Mouse (Mus musculus) bone marrow macrophage, adult 2 months (primary cell): ENCODE results near the gene Gm3854.

Experiments
- CTCF ChIP-seq: IDR thresholded peaks from 2 replicates; pipeline ENCODE4 v1.5.1; 2012; ENCODE audit warnings: low read depth, mild to moderate bottlenecking, low read length, moderate library complexity
- POLR2A ChIP-seq: IDR thresholded peaks from 2 replicates; pipeline ENCODE4 v1.6.1; 2012; ENCODE audit warnings: mild to moderate bottlenecking, low read depth, low read length, borderline replicate concordance

DNA sequence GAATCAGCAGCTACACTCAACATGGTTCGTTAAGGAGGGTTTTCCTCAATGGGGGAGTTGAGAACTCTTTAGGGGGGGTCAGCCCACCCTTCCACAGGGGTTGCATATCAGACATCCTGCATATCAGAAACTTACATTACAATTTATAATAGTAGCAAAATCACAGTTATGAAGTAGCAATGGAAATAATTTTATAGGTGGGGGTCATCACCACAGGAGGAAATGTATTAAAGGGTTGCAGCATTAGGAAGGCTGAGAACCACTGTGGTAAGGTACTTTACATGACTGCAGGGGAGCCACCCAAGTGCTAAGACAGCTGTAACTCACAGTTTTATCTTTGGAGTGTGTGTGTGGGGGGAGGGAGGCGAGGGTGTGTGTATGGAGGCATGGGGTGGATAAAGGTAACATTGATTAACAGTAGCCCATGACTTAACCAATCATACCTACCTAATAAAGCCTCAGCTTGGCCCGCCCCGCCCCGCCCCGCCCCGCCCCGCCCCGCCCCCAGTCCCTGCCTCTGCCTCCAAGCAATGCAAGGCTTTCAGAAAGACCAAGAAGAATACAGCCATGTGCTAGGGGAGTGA, 17.0 kb downstream of the Gm3854 start:
- no peak for TF ChIP-seq CTCF
- TF ChIP-seq POLR2A = no peak
